In genomic region chr19:22138590-22139421, GRCm38 (mm10) we compare ENCODE assay signal across 9 mouse cellular contexts. TPM values are rescaled to one million over a fixed set of nuclear protein-coding genes. Genes with fewer than 3 reads are reported as not detected.
DNase-seq lines count a peak whose midpoint lies in the region; ATAC-seq and TF ChIP-seq lines count a peak whose summit lies in the region.
"Had no signal": no experiment of that assay in that cellular context is flagged by ENCODE, and none has a peak within 500 bp of the region (broad histone marks: within the 10 kb centered on the region; RNA-seq: fewer than 3 reads in every experiment).

TSS of gene Trpm3 (plus strand) at chr19:22139046.

- under 1% methylated on average over 39 of the region's 39 CpGs for WGBS in forebrain, embryonic 11.5 days
- WGBS in lung, postnatal 0 days = 2% methylated on average over 39 of the region's 39 CpGs

- H3K4me3 ChIP-seq in forebrain, embryonic 11.5 days (ENCODE audit: low read depth, low read length) = peak within 1 kb of the TSS; percentile 33
- H3K4me3 ChIP-seq in lung, postnatal 0 days (ENCODE audit: low read depth, low read length) = no peak within 1 kb of the TSS

- TF ChIP-seq CTCF in lung, postnatal 0 days (IDR thresholded peaks at IDR 0.05) = no peak

- no peak for TF ChIP-seq EP300 in lung, postnatal 0 days (IDR thresholded peaks at IDR 0.05)

- no peaks in the 10 kb centered on the region for H3K36me3 ChIP-seq in forebrain, embryonic 11.5 days (ENCODE audit: control insufficient read depth, insufficient read depth, low read length)
- no peaks in the 10 kb centered on the region for H3K36me3 ChIP-seq in lung, postnatal 0 days (ENCODE audit: insufficient read depth, low read length)

- peak; percentile 73 for DNase-seq in Muller cell, postnatal 12 days (ENCODE audit: inconsistent ontology term)
- DNase-seq in c-Kit-positive CD71-negative TER-119-negative erythroid progenitor cells, embryonic 14.5 days (ENCODE audit: low read depth) = peak; percentile 53
- peak; percentile 88 for DNase-seq in forebrain, embryonic 11.5 days (ENCODE audit: low spot score)
- peak; percentile 18 to 47 for DNase-seq in heart, postnatal 36 days
- DNase-seq in layer of hippocampus, adult 8-10 months (ENCODE audit: low spot score in 2 of 2) = peak; percentile 26 to 66
- DNase-seq in lung, postnatal 0 days (ENCODE audit: low spot score) = peak; percentile 75
- DNase-seq in right cerebral cortex, adult 18-20 months = peak; percentile 76

- H3K27me3 ChIP-seq in forebrain, embryonic 11.5 days (ENCODE audit: control insufficient read depth, insufficient read depth, low read length) = no peaks in the 10 kb centered on the region
- H3K27me3 ChIP-seq in lung, postnatal 0 days (replicated peaks; ENCODE audit: insufficient read depth, low read length) = no peaks in the 10 kb centered on the region

- H3K27ac ChIP-seq in forebrain, embryonic 11.5 days (ENCODE audit: low read depth, low read length) = no peak within 1 kb of the TSS
- H3K27ac ChIP-seq in lung, postnatal 0 days (ENCODE audit: low read length) = no peak within 1 kb of the TSS

- peak within 1 kb of the TSS; percentile 66 for H3K4me2 ChIP-seq in forebrain, embryonic 11.5 days (ENCODE audit: low read depth, low read length, severe bottlenecking)
- H3K4me2 ChIP-seq in lung, postnatal 0 days (replicated peaks; ENCODE audit: low read depth, low read length) = no peak within 1 kb of the TSS

- H3K9me3 ChIP-seq in forebrain, embryonic 11.5 days (ENCODE audit: control insufficient read depth, low read length) = no peaks in the 10 kb centered on the region
- no peaks in the 10 kb centered on the region for H3K9me3 ChIP-seq in lung, postnatal 0 days (ENCODE audit: low read length)

- intact Hi-C loops in heart, postnatal 36 days (cut with DNase I) = no loop called here

- no peaks in the 10 kb centered on the region for H3K4me1 ChIP-seq in forebrain, embryonic 11.5 days (replicated peaks; ENCODE audit: control insufficient read depth, insufficient read depth, low read length)
- H3K4me1 ChIP-seq in lung, postnatal 0 days (ENCODE audit: insufficient read depth, low read depth, low read length) = no peaks in the 10 kb centered on the region

- H3K9ac ChIP-seq in forebrain, embryonic 11.5 days (ENCODE audit: low read length) = no peak within 1 kb of the TSS
- no peak within 1 kb of the TSS for H3K9ac ChIP-seq in lung, postnatal 0 days (replicated peaks; ENCODE audit: low read depth)

- ATAC-seq in forebrain, embryonic 11.5 days (replicated peaks; ENCODE audit: low FRiP score) = peak; percentile 92
- peak; percentile 56 for ATAC-seq in lung, postnatal 0 days
- no peak for ATAC-seq in erythroid progenitor cell, adult 5-6 weeks (replicated peaks; ENCODE audit: low FRiP score, poor library complexity, severe bottlenecking)

RNA-seq across cellular contexts. Expression of gene Trpm3, which starts in this region (rescaled TPM):
- 9.1 and 9.2 TPM in 2 replicates for polyA plus RNA-seq in forebrain, embryonic 11.5 days (2014; fragmentation: Nextera tagmentation; extraction: Ambion mirVana)
- total RNA-seq in heart, postnatal 36 days (2021) = 1 to 10 TPM; 1.3 to 1.7 TPM
- total RNA-seq in layer of hippocampus, adult 8-10 months (2022) = 10 to 100 TPM; 55.8 to 63.2 (median 60.7) TPM
- 0.51 and 0.58 TPM in 2 replicates for polyA plus RNA-seq in lung, postnatal 0 days (2015; fragmentation: Nextera tagmentation; extraction: Ambion mirVana)
- not detected in 2 replicates for total RNA-seq in erythroid progenitor cell, adult 5-6 weeks (2015; ENCODE audit: low replicate concordance)
- not detected in 2 replicates for total RNA-seq in erythroid progenitor cell, adult 5-6 weeks (2017; ENCODE audit: low replicate concordance)
- total RNA-seq: liver, adult 2 months had no signal
- polyA plus RNA-seq: liver, adult 2 months had no signal

Comparison
In these comparisons a context has a peak if more than half of its experiments do, and no peak if none do; other contexts are left out.
1. RNA of gene Trpm3 (total RNA-seq): 55.8 to 63.2 TPM in layer of hippocampus, adult 8-10 months; 1.3 to 1.7 TPM in heart, postnatal 36 days and not detected in erythroid progenitor cell, adult 5-6 weeks; every median in the first group is over 10 times any median in the second.
2. Peak in DNase-seq and ATAC-seq in lung, postnatal 0 days; RNA of the gene not detected or under 1 TPM.
3. DNase-seq: peak in every context shown above with its lines; median percentile 88 in forebrain, embryonic 11.5 days; 76 in right cerebral cortex, adult 18-20 months; 75 in lung, postnatal 0 days; 73 in Muller cell, postnatal 12 days; 53 in c-Kit-positive CD71-negative TER-119-negative erythroid progenitor cells, embryonic 14.5 days; 46 in layer of hippocampus, adult 8-10 months; 32 in heart, postnatal 36 days.